Comparison of ENCODE assay signal across 8 mouse cellular contexts in genomic region chr11:86958182-86958581, GRCm38 (mm10). TPM values are rescaled to one million over a fixed set of nuclear protein-coding genes. Genes with fewer than 3 reads are reported as not detected.
DNase-seq lines count a peak whose midpoint lies in the region.

No protein-coding gene starts in this region.

- H3K36me3 ChIP-seq in limb, embryonic 10.5 days, result no peaks in the 10 kb centered on the region

- no peaks in the 10 kb centered on the region for H3K27me3 ChIP-seq in limb, embryonic 10.5 days (ENCODE audit: low read depth, poor library complexity, severe bottlenecking)

- H3K4me3 ChIP-seq in limb, embryonic 10.5 days, result no peak overlapping the region

- 43% methylated on average over 6 of the region's 6 CpGs for WGBS in limb, embryonic 10.5 days

- H3K27ac ChIP-seq in limb, embryonic 10.5 days, result peak overlapping the region; percentile 83

- no peaks in the 10 kb centered on the region for H3K9me3 ChIP-seq in limb, embryonic 10.5 days (replicated peaks)

- peak; percentile 43 for DNase-seq in cerebellum, adult 11 months
- DNase-seq in cerebellum, postnatal 10 days, result no peak
- DNase-seq in CD4-positive, CD25-positive, alpha-beta regulatory T cell, adult 2 months (ENCODE audit: low read depth, low spot score), result peak; percentile 20
- peak; percentile 68 to 80 for DNase-seq in heart, adult 9 months (ENCODE audit: low spot score in 2 of 2)
- no peak for DNase-seq in limb, embryonic 10.5 days (ENCODE audit: low spot score)
- no peak for DNase-seq in frontal cortex, postnatal 25 days (ENCODE audit: low spot score in 2 of 2)
- no peak for DNase-seq in adrenal gland, adult 8-10 months
- DNase-seq in yolk sac, embryonic 10.5 days (ENCODE audit: low spot score), result no peak

- H3K4me1 ChIP-seq in limb, embryonic 10.5 days, result peaks cover 65% of the 10 kb centered on the region

RNA-seq across cellular contexts. Expression of gene Ypel2, which starts 35.3 kb away (rescaled TPM):
- 3.0 and 5.5 TPM in 2 replicates for polyA plus RNA-seq in limb, embryonic 10.5 days (2016; fragmentation: Nextera tagmentation; extraction: Ambion mirVana)
- total RNA-seq in adrenal gland, adult 8-10 months (2022), result 10 to 100 TPM; 22.2 to 53.0 (median 26.6) TPM

Comparison
In these comparisons a context has a peak if more than half of its experiments do, and no peak if none do; other contexts are left out.
1. DNase-seq: peak in cerebellum, adult 11 months (single experiment), CD4-positive, CD25-positive, alpha-beta regulatory T cell, adult 2 months (single experiment) and heart, adult 9 months (2 of 2); none in cerebellum, postnatal 10 days (0 of 2), limb, embryonic 10.5 days (single experiment), frontal cortex, postnatal 25 days (0 of 2), adrenal gland, adult 8-10 months (single experiment) and yolk sac, embryonic 10.5 days (single experiment).